Mouse (Mus musculus): ENCODE data around the gene Sowahd.
A peak's percentile ranks its signal among the peaks of the same experiment; 100 is the strongest.
"Not testable (repeated sequence)": the region's sequence is repeated elsewhere in the genome, so short reads cannot be mapped to it uniquely, and the experiment has no call there.

Sowahd gene

DNA sequence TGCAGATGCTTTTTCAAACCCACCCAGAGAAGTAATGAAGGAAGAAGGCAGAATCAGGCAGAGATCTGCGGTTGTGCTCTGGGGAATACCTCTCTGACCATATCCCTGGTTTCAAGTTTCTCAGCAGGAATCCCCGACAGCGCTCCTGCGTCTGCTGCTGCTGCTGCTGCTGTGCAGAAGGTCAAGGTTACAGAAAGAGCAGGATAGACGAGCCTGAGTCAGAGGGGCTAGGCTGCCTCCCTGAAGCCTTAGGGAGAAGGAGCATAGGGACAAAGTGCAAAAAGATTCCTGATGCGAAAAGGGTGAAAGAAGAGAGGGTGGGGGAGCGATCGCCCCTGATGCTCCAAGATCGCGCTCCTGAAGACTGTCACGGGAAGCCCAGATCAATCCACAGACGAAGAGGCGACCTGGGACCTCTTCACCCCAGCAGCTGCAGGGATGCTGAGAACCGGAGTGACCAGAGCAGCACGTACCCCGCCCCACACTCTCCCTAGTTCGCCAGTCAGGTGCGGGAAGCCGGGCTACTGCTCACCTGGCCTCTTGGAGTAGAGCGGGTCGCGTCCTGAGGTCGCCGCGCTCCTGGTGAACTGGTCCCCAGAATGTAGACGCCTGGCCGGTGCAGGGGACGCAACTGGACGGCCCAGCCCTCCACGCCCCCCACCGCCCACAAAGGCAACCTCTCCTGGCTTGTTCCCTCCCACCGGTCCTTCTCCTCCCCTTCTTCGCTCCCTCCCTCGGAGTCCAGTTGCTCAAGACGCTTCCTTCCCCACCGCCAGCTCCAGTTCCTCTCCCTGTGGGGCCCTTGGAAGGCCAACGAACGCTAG is at the start of gene Sowahd:
Gene Sowahd, plus strand, starts transcription at position 780 of the 824 bp plus-strand sequence.
- no peak for DNase-seq (ENCODE audit: low spot score)

DNA sequence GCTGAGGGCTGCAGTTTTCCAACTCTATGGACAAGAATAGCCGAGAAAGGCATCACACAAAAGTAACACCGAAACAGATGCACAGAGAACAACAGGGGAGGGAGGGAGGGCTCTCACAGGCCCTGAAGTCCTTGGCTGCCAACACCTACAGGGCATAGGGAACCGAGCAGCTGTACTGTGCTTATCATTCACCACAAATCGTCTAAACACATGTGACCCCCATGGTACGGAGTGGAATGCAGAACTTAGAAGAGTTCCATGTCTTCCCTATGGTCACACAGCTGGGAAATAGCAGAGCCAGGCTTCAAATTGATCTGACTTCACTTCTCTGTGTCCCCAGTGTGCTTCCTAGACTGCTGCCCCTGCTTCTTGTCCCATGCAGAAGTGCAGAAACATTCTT is 34.8 kb upstream of the Sowahd start:
- no peak for DNase-seq (ENCODE audit: low spot score)

- no peak for DNase-seq (ENCODE audit: low spot score)
Measured at GRCm38 (mm10) chrX:37018150-37018654, 30.4 kb upstream of the Sowahd start.

GRCm38 (mm10) chrX:37019045-37019444 is 29.6 kb upstream of the Sowahd start:
- no peak for DNase-seq (ENCODE audit: low spot score)

DNA sequence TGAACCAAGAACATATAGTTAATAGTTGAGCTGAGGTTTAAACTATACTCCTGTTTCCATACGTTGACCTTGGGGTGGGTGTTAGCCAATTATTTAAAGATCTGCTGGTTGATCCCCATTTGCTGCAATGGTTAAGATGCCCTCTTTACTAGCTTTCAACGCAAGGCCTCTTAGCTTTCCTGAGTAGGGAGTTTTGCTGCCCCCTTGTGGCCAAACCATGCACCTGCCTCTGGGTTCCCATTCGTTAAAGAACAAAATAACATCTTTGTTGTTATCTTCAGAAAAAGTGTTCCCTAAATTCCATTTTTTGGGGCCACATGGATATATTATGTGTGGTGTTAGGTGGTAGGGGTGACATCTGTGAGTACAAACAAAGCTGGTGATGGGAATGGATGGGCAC is 26.0 kb upstream of the Sowahd start:
- peak; percentile 40 for DNase-seq (ENCODE audit: low spot score)

GRCm38 (mm10) chrX:37023652-37024309 is 24.9 kb upstream of the Sowahd start:
- DNase-seq (ENCODE audit: low spot score), result no peak

- no peak for DNase-seq (ENCODE audit: low spot score)
Measured at GRCm38 (mm10) chrX:37028378-37028777, 20.3 kb upstream of the Sowahd start.

DNA sequence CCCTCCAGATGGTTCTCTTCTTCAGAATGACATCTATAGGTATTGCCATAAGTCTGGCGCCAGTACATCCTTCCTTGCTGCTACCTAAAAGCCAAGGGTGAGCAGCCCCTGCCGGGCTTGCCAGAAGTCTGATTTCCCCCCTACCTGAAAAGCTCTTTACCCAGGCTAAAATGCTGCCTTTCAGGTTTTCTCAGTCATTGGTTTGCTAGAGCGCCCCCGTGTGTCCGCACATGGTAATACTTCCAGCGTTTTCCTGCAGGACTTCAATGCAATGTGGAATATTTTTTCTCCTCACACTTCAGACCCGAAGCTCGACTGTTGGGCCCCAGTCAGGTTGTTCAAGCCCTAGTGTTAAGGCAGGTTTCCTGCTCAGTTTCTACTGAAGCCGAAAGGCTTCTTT is 5.9 kb upstream of the Sowahd start:
- peak; percentile 22 for DNase-seq (ENCODE audit: low spot score)

DNA sequence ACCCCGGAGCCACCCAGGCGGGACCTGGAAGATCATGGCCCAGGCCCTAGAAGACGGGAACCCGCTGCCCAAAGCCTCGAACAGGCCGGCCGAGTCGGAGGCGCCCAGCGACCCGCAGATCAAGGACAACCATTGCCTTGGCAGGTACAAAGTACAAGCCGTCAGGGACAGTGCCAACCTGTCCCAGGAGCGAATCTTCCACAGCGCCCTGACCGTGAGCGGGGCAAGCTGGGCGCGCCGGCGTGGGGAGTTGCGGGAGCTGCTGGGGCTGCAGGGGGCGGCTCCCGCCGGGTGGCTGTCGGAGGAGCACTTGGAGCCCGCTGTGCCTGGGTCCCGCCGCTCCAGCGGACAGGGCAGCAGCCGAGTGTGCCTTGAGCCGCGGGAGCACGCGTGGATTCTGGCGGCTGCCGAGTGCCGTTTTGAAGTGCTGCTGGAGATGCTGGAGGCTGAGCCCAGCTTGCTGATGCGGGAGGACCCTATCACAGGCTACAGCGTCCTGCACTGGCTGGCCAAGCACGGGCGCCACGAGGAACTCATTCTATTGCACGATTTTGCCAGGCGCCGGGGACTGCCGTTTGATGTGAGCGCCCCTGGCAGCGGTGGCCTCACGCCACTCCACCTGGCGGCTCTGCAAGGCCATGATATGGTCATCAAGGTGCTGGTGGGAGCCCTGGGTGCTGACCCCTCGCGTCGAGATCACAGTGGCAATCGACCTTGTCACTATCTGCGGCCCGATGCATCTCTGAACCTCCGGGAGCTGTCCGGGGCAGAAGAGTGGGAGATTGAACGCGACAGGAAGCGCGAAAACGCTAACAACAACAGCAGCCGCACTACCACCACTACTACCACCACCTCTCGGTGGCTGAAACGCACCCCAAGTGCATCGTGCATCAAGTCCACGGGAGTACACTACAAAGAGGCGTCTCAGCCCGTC is 512 bp downstream of the Sowahd start:
- DNase-seq (ENCODE audit: low spot score), result no peak

DNA sequence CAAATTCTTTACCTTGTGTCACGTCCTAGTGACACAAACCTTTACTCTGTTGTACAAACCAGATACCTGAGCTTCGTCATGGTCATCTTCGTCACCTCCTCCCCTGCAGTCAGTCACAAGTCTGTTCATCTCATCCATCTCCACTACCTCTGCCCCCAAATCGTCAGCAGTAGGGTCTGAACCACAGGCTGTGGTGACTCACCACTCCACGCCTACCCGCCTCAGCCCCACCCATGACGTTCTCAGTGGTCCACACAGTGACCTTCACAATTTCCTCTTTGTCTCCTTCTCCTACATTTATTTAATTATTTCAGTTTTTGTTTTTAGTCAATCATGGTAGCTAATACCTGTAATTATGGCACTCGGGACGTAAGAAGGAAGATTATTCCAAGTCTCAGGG is 15.3 kb downstream of the Sowahd start:
- DNase-seq (ENCODE audit: low spot score), result no peak

DNA sequence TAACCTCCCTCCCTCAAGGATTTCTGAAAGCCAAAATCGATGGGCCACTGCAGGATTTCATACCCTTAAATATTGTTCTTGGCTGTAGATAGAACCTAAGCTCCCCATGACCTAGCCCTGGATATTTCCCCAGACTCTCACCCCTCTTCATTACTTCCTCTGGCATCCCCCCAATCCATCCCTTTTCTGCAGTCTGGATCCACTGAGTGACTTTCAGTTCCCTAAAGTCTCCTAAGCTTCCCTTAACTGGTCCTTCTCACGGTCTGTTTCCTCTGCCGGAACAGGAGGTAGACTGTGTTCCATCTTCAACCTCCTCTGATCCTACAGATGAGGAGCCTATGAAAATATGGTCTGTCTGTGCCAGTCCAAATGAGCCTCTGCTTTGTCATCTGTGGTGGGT is 18.7 kb downstream of the Sowahd start:
- DNase-seq (ENCODE audit: low spot score), result no peak

- no peak for DNase-seq (ENCODE audit: low spot score)
Measured at GRCm38 (mm10) chrX:37068766-37069165, 20.1 kb downstream of the Sowahd start.

- DNase-seq (ENCODE audit: low spot score), result peak; percentile 26
Measured at GRCm38 (mm10) chrX:37074262-37074892, 25.7 kb downstream of the Sowahd start.

- no peak for DNase-seq (ENCODE audit: low spot score)
Measured at GRCm38 (mm10) chrX:37076651-37077050, 28.0 kb downstream of the Sowahd start.

DNA sequence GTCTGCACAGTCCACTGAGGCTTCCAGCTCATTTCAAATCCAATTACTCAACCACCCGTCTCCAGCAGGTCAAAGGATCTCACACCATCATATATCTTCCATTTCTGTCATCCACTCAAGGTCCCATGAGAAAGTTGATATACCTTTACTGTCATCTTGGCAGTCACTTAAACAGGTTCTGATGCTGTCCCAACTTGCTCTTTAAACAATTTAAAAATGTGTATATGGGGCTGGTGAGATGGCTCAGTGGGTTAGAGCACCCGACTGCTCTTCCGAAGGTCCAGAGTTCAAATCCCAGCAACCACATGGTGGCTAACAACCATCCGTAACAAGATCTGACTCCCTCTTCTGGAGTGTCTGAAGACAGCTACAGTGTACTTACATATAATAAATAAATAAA is 31.7 kb downstream of the Sowahd start:
- not testable (repeated sequence) for DNase-seq (ENCODE audit: low spot score)

DNA sequence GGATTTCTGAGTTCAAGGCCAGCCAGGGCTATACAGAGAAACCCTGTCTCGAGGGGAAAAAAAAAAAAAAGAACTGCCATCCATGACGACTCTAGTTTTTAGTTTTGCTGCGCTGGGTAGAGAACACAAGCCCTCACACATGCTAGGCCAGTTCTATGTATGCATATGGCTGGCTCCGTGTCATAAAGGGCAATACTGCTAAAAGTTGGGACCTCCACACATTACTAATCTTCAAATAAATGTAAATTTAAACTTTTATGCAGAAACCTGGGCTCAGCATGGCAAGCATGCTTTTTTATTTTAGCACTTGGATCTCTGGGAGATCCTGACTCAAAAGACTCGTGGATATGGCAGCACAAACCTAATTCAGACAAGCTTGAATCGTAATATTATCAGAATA is 32.5 kb downstream of the Sowahd start:
- no peak for DNase-seq (ENCODE audit: low spot score)

DNA sequence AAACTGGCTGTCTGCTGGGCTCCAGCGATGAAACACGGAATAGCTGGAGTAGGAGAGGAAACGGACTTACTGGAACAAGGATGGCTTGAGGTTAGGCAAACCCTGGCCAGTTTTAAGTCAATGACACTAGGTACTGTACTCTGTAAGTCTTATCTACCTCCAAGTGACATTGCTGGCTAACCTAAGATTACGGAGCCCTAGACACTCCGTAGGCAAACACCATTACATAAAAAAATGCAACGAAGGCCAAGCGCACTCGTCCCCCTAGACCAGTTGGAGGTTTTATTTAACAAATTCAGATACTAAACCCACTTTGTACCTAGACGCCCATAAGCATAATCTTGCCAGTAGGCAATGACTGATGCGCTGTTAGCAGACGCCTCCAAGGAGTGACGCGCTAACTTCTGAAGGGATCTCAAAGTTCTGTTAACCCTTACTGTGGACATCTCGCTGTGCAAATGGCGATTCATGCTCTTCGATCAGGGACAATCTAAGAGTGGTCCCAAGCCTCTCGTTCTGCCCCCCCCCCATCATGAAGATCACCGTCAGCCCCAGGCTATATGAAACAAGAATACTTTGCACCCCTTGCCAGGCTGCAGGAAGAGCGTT is 35.8 kb downstream of the Sowahd start:
- DNase-seq (ENCODE audit: low spot score), result no peak

- DNase-seq (ENCODE audit: low spot score), result peak; percentile 91
Measured at GRCm38 (mm10) chrX:37084927-37085660, 36.4 kb downstream of the Sowahd start, which contains the start of gene Rpl39. Gene Rpl39, minus strand, starts transcription at chrX:37085402.

- no peak for DNase-seq (ENCODE audit: low spot score)
Measured at GRCm38 (mm10) chrX:37085665-37086064, 37.0 kb downstream of the Sowahd start.

- DNase-seq (ENCODE audit: low spot score), result no peak
Measured at GRCm38 (mm10) chrX:37088778-37089177, 40.1 kb downstream of the Sowahd start.
